Mouse (Mus musculus) small intestine, adult 2 months (tissue): ENCODE measurements around the gene S100a5.

Experiments used
- CTCF ChIP-seq: fragments of 200-500 bp; IDR thresholded peaks from 2 replicates; pipeline ENCODE4 v1.5.1; 2012; ENCODE audit warnings: low read depth, mild to moderate bottlenecking, control low read depth, inconsistent platforms, low read length, moderate library complexity, mixed read lengths; ENCODE audit not compliant: insufficient replicate concordance, insufficient read length; ENCODE audit errors: extremely low read depth
- POLR2A ChIP-seq: fragments of 200-500 bp; IDR thresholded peaks from 2 replicates; pipeline ENCODE4 v1.6.1; 2012; ENCODE audit warnings: low read depth, mild to moderate bottlenecking, control low read depth, inconsistent platforms, low read length, moderate library complexity

DNA sequence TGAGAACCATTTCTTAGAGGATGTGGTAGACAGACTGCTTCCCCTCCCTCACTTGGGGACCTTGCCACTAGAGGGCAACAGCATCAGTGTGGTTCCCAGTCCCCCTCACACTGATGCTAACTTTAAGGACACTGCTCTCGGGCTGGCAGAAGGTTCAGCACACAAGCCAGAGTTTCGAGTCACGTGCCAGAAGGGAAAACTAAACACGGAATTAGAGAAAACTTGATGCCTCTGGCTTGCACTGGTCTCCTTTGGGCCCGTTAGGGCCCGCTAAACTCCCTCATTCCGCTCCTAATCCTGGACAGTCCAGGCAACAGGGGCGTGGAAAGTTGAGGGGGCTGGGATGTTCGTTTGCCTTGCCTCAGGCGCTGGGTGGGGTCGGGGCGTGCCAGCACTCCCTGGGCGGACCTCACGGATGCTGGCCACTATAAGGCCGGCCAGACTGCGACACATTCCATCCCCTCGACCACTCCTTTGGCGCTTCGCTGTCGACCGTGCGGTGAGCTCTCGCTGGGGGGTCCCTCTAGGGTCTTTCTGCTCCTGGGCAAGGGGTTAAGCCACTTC, 4.5 kb downstream of the S100a5 start, which contains the start of gene S100a6:
- peak; percentile 71; the same call in 1 of the 2 replicates for TF ChIP-seq CTCF
- TF ChIP-seq POLR2A: peak; percentile 15; the same call in 1 of the 2 replicates
